Mouse (Mus musculus) central nervous system, embryonic 11.5 days (tissue): ENCODE measurements around the gene Gm6803. TPM values are rescaled to one million over a fixed set of nuclear protein-coding genes. Genes with fewer than 3 reads are reported as not detected.

Experiments
- polyA plus RNA-seq: library from polyadenylated mRNA; depleted of rRNA; stranded (reverse); fragments of >200 nt; gene quantifications from 2 replicates; pipeline ENCODE4 v1.2.3, GENCODE M21; 2012; rRNA removed

Gene Gm6803
- not detected in 2 replicates for polyA plus RNA-seq

GRCm38 (mm10) chr12:88018671-88019070 is at the start of gene Gm6803:
TSS of gene Gm6803 (minus strand) at chr12:88018771.

GRCm38 (mm10) chr12:88026704-88027103 is 8.1 kb upstream of the Gm6803 start, which contains the start of gene Gm2056:
TSS of gene Gm2056 (plus strand) at chr12:88027004.

GRCm38 (mm10) chr12:88011548-88011947 is 7.0 kb downstream of the Gm6803 start, which contains the start of gene Gm2075:
TSS of gene Gm2075 (plus strand) at chr12:88011848.

Other genes starting within 250 kb of the Gm6803 start
- not detected in 2 replicates for gene Gm21319, start 243.0 kb downstream of the Gm6803 start, polyA plus RNA-seq
- not detected in 2 replicates for gene Gm21936, start 223.3 kb downstream of the Gm6803 start, polyA plus RNA-seq
- not detected in 2 replicates for gene BB287469, start 202.2 kb downstream of the Gm6803 start, polyA plus RNA-seq
- not detected in 2 replicates for gene Gm2001, start 176.4 kb downstream of the Gm6803 start, polyA plus RNA-seq
- not detected in 2 replicates for gene Gm2016, start 144.7 kb downstream of the Gm6803 start, polyA plus RNA-seq
- not detected in 2 replicates for gene Gm2022, start 123.4 kb downstream of the Gm6803 start, polyA plus RNA-seq
- not detected in 2 replicates for gene Gm2035, start 98.9 kb downstream of the Gm6803 start, polyA plus RNA-seq
- gene Gm2042, start 64.7 kb downstream of the Gm6803 start, polyA plus RNA-seq: not detected in 2 replicates
- gene Gm2075, start 6.9 kb downstream of the Gm6803 start, polyA plus RNA-seq: not detected in 2 replicates
- not detected in 2 replicates for gene Gm2056, start 8.2 kb upstream of the Gm6803 start, polyA plus RNA-seq
- not detected in 2 replicates for gene Gm16368, start 64.9 kb upstream of the Gm6803 start, polyA plus RNA-seq
- not detected in 2 replicates for gene Gm10436, start 163.3 kb upstream of the Gm6803 start, polyA plus RNA-seq
- gene Gm8332, start 231.3 kb upstream of the Gm6803 start, polyA plus RNA-seq: not detected in 2 replicates